Mouse (Mus musculus): ENCODE measurements around the gene Pdzrn3.

DNA sequence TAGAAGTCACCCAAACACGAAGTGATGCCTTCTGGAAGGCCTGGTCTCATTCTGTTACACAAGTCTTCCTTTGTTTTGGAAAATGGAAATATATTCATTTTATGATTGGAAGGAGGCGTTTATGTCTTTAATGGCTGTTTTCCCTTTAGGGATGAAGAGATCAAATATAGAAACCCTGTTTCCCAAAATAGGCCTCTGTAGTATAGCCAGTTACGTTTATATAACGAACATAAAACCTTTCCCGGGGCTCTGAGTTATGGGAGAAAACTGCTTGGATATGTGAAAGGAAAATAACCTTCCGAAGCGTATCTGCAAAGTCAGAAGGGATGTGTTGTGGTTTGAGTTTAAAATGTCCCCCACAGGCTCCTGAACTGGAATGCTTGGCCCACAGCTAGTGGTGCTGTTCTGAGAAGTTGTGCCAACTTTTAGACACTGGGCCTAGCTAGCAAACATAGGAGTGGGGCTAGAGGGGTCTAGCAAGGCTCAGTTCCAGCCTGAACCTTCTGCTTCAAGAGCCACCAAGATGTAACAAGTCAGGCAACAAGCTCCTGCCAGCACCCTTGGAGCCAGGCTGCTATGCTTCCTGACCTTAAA is 58.2 kb downstream of the Pdzrn3 start:
- TF ChIP-seq CTCF (IDR thresholded peaks at IDR 0.05; ENCODE audit: borderline replicate concordance, control insufficient read depth, extremely low read depth, insufficient read depth, low read length, poor library complexity) (no peak), POLR2A (IDR thresholded peaks at IDR 0.05; ENCODE audit: control insufficient read depth, extremely low read depth, insufficient read depth, low read length, poor library complexity) (no peak)
